Mouse (Mus musculus) bone marrow macrophage, adult 2 months (primary cell): ENCODE results near the gene Fam168a. TPM values are rescaled to one million over a fixed set of nuclear protein-coding genes. Genes with fewer than 3 reads are reported as not detected.

Experiments used
- H3K27ac ChIP-seq: 2 replicates; pipeline ENCODE4 v1.5.1; 2012; ENCODE audit warnings: low read depth, low read length; ENCODE audit not compliant: insufficient read depth
- H3K4me1 ChIP-seq: 2 replicates; pipeline ENCODE4 v1.6.1; 2012; ENCODE audit warnings: low read length; ENCODE audit not compliant: control insufficient read depth, insufficient read depth
- H3K4me3 ChIP-seq: 2 replicates; pipeline ENCODE4 v1.5.1; 2012; ENCODE audit warnings: mild to moderate bottlenecking, low read length, moderate library complexity; ENCODE audit not compliant: insufficient read depth
- CTCF ChIP-seq: IDR thresholded peaks from 2 replicates; pipeline ENCODE4 v1.5.1; 2012; ENCODE audit warnings: low read depth, mild to moderate bottlenecking, low read length, moderate library complexity
- POLR2A ChIP-seq: IDR thresholded peaks from 2 replicates; pipeline ENCODE4 v1.6.1; 2012; ENCODE audit warnings: mild to moderate bottlenecking, low read depth, low read length, borderline replicate concordance
- polyA plus RNA-seq: library from polyadenylated mRNA; stranded (reverse); fragments of >200 nt; gene quantifications from 2 replicates; pipeline ENCODE4 v1.2.4, GENCODE M21; 2012; ENCODE audit not compliant: missing spikeins, insufficient read depth, insufficient read length

The Fam168a gene
- 30.6 and 32.1 TPM in 2 replicates for polyA plus RNA-seq

DNA sequence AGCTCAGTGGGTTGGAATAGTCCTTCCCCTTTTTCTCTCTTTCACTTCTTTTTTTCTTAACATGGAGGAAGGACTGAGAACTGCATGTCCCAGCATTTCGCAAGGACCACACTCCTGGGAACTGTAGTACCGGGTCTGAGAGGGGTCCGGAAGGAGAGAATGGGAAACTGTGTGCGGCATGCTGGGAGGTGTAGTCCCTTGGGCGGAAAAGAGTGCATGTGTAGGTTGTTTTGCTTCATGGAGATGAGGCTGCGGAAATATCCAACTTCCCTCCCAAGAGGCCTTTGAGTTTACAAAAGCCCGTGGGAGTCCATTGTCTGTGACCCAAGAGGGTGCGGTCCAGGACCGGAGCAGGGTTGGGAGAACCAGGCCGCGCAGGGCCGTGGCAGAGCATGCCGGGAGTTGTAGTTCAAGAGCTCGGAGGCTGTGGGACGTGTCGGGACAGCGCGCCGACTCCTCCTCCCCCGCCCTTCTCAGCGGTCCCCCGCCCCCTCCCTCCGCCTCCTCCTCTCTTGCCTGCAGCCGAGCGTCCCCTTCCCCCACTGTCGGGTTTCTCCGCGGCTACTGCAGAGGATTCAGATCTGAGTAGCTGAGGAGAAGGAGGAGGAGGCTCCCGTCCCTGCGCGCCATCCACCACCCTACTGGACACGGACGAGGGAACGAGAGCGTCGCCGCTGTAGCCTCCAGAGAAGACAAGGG, at the start of gene Fam168a:
Gene Fam168a (plus strand): TSS at position 493 of the 699 bp plus-strand sequence.
- Histone ChIP-seq H3K27ac (peak within 1 kb of the TSS; percentile 97), H3K4me3 (peak within 1 kb of the TSS; percentile 84), H3K4me1 (peaks cover 20% of the 10 kb centered on the region)
- no peak for TF ChIP-seq CTCF
- no peak for TF ChIP-seq POLR2A

DNA sequence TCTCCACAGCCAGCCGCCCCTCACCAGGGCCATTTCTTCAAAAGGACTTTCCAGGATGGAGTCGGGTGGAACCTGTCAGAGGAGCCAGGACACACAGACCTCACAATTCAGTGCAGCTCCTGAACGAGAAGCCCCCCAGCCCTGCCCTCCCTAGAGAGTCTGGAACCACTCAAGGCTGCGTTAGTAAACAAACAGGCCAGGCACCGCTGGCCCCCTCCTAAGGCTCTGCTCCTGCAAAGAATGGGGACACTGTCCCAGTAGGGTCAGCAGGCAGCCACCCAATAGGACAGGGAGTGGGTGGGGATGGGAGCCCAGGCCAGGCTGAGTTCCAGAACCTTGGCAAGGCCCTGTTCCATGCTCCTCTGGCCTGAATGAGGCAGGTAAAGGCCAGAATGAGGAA, 49.7 kb upstream of the Fam168a start:
- peaks cover 7% of the 10 kb centered on the region for H3K4me1 ChIP-seq
- TF ChIP-seq CTCF (no peak), POLR2A (no peak)
- no peak overlapping the region for H3K27ac ChIP-seq
- H3K4me3 ChIP-seq = no peak overlapping the region

DNA sequence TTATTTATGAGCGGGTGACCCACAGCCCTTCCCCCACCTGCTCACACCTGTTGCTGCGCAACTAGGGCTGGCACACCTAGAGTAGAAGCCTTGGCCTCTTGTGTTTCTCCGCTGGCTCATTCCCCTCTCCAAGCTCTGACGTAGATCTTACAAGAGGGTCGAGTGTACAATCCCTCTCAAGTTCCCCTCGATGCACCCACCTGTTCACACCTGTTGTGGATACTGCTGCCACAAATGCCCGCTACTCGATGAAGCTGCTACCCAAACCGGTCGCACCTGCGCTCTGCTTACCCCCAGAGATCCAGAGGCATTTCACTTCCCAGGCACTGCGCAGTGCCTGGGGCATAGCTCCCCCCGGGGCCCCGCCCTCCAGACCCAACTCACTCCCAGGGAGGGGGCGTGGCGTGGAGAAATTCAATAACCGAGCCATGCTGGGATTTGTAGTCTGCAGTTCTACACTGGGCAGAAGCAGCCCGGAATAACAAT, 48.3 kb upstream of the Fam168a start:
- H3K27ac ChIP-seq = no peak overlapping the region
- no peak overlapping the region for H3K4me3 ChIP-seq
- H3K4me1 ChIP-seq = peaks cover 10% of the 10 kb centered on the region
- no peak for TF ChIP-seq CTCF
- TF ChIP-seq POLR2A = no peak

DNA sequence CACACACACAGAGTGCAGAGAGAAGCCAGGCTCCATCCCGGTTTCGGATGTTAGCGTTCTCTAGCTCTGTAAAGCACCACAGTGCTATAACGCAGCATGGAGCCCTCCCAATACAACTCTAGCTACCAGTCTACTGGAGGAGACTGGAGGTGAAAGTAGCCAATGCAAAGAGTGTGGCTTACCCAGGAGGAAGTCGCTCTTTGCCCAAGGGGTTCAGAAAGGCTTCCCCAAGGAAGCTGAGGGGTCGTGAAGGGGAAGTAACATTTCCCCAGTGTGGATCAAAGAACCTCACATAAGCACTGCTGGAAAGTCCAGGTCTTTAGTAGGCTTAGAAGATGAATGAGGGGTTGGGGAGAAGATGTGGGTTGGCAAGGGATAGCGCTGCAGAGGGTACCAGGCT, 45.2 kb upstream of the Fam168a start:
- TF ChIP-seq CTCF = no peak
- TF ChIP-seq POLR2A = no peak
- Histone ChIP-seq H3K27ac (no peak overlapping the region), H3K4me1 (peaks cover 13% of the 10 kb centered on the region), H3K4me3 (no peak overlapping the region)

DNA sequence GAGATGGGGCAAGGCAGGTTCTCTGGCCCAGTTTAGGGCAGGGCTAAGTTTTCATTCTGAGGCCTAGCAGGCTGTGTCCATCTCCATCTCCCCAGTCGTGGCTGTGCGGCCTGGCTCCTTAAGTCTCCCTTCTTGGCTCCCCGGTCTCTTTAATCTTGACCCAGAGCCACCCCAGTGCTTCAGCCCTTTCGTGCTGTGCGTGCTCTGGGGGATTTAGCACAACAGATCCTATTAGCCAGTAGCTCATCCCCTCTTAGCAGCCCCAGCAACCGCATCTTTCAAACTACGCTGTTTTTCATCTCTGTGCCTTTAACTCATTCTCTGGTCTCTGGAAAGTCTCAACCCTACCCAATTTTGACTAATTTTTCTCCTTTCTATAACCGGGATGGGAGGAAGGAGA, 44.2 kb upstream of the Fam168a start, which contains the start of gene Plekhb1:
Gene Plekhb1 (minus strand): TSS at position 184 of the 400 bp plus-strand sequence.
- peaks cover 13% of the 10 kb centered on the region for H3K4me1 ChIP-seq
- no peak for TF ChIP-seq POLR2A
- TF ChIP-seq CTCF = no peak
- no peak within 1 kb of the TSS for H3K4me3 ChIP-seq
- no peak within 1 kb of the TSS for H3K27ac ChIP-seq

DNA sequence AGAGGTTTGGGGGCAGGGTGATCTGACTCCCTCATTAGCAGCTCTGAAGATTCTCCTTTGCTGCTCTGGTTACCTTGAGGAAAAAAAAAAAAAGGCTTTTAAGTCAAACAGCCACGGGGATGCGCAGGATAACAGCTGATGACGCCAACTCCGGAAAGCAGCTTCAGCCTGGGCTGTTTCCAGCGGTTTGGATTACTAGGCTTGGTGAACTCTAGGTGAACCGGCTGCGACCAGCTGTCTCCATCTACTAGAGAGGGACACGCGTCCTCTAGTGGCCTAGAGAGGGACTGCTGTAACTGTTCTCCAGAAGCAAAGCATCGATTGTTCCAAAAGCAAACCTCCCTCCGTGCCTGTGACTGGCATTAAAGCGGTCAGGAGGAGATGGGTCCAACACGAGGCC, 43.2 kb upstream of the Fam168a start:
- H3K4me3 ChIP-seq = no peak overlapping the region
- TF ChIP-seq POLR2A (no peak), CTCF (peak; percentile 85)
- peaks cover 13% of the 10 kb centered on the region for H3K4me1 ChIP-seq
- H3K27ac ChIP-seq = no peak overlapping the region

DNA sequence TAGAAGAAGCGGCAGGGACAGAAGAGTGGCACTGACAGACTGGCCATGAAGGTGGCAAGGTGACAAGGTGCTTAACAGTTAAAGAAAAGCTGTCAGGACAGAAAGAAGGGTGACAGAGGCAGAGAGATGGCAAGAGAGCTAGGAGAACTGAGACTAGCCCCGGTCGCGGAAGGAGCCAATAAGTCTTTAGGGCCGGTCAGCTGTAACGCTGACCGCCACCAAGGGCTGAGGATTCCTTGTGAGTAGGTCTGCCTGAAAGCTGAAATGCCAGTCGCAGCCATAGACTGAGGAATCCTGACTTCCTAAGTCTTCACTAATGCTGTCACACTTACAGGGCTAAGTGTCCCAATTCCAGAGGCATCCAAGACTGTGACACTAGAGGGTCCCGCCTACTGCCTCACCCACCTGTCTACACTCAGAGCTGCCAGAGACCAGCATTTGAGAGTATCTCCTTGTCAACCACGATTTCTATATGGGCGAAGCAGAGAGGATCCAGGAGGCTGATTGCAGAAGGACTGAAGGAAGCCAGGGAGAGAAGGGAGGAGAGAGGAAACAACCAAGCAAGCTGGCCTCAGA, 42.6 kb upstream of the Fam168a start:
- peaks cover 13% of the 10 kb centered on the region for H3K4me1 ChIP-seq
- H3K27ac ChIP-seq = no peak overlapping the region
- TF ChIP-seq POLR2A (no peak), CTCF (no peak)
- H3K4me3 ChIP-seq = no peak overlapping the region

DNA sequence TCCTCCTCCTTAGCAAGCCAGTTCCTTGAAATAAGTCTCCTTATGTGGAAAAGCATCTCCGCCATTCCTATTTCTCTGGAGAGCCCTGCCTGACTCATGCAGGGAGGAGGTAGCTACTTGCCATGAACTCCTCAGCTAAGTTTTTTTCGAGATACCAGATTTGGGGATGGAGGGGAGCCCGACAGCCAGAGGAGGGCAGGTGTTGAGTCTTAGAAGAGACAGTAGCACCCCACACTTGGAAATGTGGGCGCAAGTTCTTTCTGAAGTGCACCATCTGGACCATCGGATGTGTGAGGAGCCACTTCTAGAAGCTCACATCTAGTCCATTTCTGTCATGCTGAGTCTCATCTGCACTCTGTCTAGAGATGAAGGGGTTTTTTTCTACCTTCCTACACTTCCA, 35.8 kb upstream of the Fam168a start:
- no peak overlapping the region for H3K4me3 ChIP-seq
- H3K27ac ChIP-seq = no peak overlapping the region
- TF ChIP-seq POLR2A (no peak), CTCF (no peak)
- no peaks in the 10 kb centered on the region for H3K4me1 ChIP-seq

DNA sequence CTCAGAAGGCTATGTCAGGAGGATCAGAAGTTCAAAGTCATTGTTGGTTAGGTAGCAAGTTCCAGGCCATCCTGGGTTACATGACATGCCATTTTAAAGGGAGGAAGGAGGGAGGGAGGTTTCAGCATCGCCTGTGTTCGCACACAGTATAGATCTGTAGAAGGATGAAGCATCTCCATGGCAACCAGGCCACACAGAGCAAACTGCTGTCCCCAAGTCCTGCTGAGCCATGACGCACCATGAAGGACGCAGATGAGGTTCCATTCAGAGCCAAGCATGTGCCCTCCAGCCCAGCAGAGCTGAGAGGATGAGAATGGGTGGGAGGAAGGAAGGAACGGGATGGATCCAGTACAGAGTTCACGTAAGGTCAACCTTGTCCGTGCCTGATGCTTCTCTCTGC, 33.0 kb upstream of the Fam168a start:
- TF ChIP-seq CTCF (no peak), POLR2A (no peak)
- H3K4me1 ChIP-seq = no peaks in the 10 kb centered on the region
- no peak overlapping the region for H3K4me3 ChIP-seq
- no peak overlapping the region for H3K27ac ChIP-seq

DNA sequence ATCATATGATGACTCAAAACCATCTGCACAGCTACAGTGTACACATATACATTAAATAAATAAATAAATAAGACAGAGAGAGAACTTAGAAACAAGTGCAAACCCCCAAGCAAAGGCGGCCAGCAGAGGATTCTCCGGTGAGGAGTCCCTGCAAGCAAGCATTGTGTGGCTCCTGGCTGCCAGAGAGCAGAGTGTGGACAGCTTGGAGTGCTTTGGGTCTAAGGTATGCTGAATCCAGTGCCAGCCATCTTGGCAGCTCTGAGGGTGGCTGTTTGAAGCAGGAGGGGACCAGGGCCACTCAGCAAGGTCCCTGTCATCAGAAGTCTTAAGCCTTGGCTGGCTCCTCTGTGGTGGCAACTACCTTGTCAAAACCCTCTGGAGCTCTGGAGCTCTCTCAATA, 31.5 kb upstream of the Fam168a start:
- H3K4me1 ChIP-seq = no peaks in the 10 kb centered on the region
- H3K4me3 ChIP-seq = no peak overlapping the region
- no peak overlapping the region for H3K27ac ChIP-seq
- TF ChIP-seq CTCF = no peak

DNA sequence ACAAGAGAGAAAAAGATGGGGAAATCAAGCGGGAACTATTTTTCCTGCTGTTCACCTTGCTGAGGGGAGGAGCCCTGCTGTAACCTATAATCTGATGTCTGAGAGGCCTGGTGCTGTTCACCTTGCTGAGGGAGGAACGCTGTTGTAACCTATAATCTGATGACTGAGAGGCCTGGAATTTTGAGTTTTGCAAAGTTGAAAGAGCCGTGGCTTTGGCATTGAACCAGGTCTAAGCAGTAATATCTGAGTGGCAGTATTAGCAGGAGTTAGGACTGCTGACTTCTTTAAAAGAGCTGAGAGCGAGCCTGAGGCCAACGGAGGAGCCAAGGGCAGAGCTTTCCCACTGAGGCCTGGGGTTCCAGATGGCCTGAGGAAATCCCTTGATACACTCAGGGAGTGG, 28.4 kb upstream of the Fam168a start:
- no peaks in the 10 kb centered on the region for H3K4me1 ChIP-seq
- H3K4me3 ChIP-seq = no peak overlapping the region
- TF ChIP-seq CTCF = no peak
- TF ChIP-seq POLR2A = no peak
- H3K27ac ChIP-seq = no peak overlapping the region
